Mouse (Mus musculus): Measurements from ENCODE around the gene 2810408A11Rik.

2810408A11Rik gene

GRCm38 (mm10) chr11:69900471-69901405 lies at the start of gene 2810408A11Rik, which contains the start of gene Neurl4:
TSS of gene 2810408A11Rik (minus strand) at chr11:69900987.
TSS of gene Neurl4 (plus strand) at chr11:69901072.
- DNase-seq (ENCODE audit: low read depth): peak; percentile 93

- peak; percentile 96 for DNase-seq (ENCODE audit: low read depth)
Observed at GRCm38 (mm10) chr11:69948763-69949150, 48.0 kb upstream of the 2810408A11Rik start.

GRCm38 (mm10) chr11:69948066-69948762 lies 47.4 kb upstream of the 2810408A11Rik start, which contains the start of gene Slc2a4:
TSS of gene Slc2a4 (minus strand) at chr11:69948188.
- peak; percentile 92 for DNase-seq (ENCODE audit: low read depth)

GRCm38 (mm10) chr11:69947337-69948065 lies 46.7 kb upstream of the 2810408A11Rik start:
- DNase-seq (ENCODE audit: low read depth): no peak

GRCm38 (mm10) chr11:69945997-69946891 lies 45.5 kb upstream of the 2810408A11Rik start:
- DNase-seq (ENCODE audit: low read depth): no peak

- no peak for DNase-seq (ENCODE audit: low read depth)
Observed at GRCm38 (mm10) chr11:69945216-69945615, 44.4 kb upstream of the 2810408A11Rik start.

GRCm38 (mm10) chr11:69940962-69941361 lies 40.2 kb upstream of the 2810408A11Rik start:
- DNase-seq (ENCODE audit: low read depth): no peak

GRCm38 (mm10) chr11:69939731-69940130 lies 38.9 kb upstream of the 2810408A11Rik start:
- no peak for DNase-seq (ENCODE audit: low read depth)

GRCm38 (mm10) chr11:69939181-69939580 lies 38.4 kb upstream of the 2810408A11Rik start:
- DNase-seq (ENCODE audit: low read depth): no peak

GRCm38 (mm10) chr11:69938401-69938979 lies 37.7 kb upstream of the 2810408A11Rik start:
- no peak for DNase-seq (ENCODE audit: low read depth)

- DNase-seq (ENCODE audit: low read depth): no peak
Observed at GRCm38 (mm10) chr11:69937834-69938233, 37.0 kb upstream of the 2810408A11Rik start.

- no peak for DNase-seq (ENCODE audit: low read depth)
Observed at GRCm38 (mm10) chr11:69937385-69937784, 36.6 kb upstream of the 2810408A11Rik start.

GRCm38 (mm10) chr11:69936714-69937347 lies 36.0 kb upstream of the 2810408A11Rik start:
- no peak for DNase-seq (ENCODE audit: low read depth)

- DNase-seq (ENCODE audit: low read depth): no peak
Observed at GRCm38 (mm10) chr11:69936156-69936555, 35.4 kb upstream of the 2810408A11Rik start.

GRCm38 (mm10) chr11:69935137-69935879 lies 34.5 kb upstream of the 2810408A11Rik start, which contains the start of gene Ybx2:
TSS of gene Ybx2 (plus strand) at chr11:69935796.
- DNase-seq (ENCODE audit: low read depth): no peak

GRCm38 (mm10) chr11:69934681-69935080 lies 33.9 kb upstream of the 2810408A11Rik start:
- DNase-seq (ENCODE audit: low read depth): no peak

- peak; percentile 92 for DNase-seq (ENCODE audit: low read depth)
Observed at GRCm38 (mm10) chr11:69934169-69934568, 33.4 kb upstream of the 2810408A11Rik start.

GRCm38 (mm10) chr11:69933066-69933465 lies 32.3 kb upstream of the 2810408A11Rik start:
- DNase-seq (ENCODE audit: low read depth): no peak

GRCm38 (mm10) chr11:69932254-69932653 lies 31.5 kb upstream of the 2810408A11Rik start:
- DNase-seq (ENCODE audit: low read depth): no peak

All from c-Kit-positive CD71-negative TER-119-negative erythroid progenitor cells, embryonic 14.5 days (primary cell).